Mouse (Mus musculus): Measurements from ENCODE around the gene Zgpat. TPM values are rescaled to one million over a fixed set of nuclear protein-coding genes. Genes with fewer than 3 reads are reported as not detected.

Zgpat gene
- polyA plus RNA-seq, 1 experiment: 91.9 TPM

DNA sequence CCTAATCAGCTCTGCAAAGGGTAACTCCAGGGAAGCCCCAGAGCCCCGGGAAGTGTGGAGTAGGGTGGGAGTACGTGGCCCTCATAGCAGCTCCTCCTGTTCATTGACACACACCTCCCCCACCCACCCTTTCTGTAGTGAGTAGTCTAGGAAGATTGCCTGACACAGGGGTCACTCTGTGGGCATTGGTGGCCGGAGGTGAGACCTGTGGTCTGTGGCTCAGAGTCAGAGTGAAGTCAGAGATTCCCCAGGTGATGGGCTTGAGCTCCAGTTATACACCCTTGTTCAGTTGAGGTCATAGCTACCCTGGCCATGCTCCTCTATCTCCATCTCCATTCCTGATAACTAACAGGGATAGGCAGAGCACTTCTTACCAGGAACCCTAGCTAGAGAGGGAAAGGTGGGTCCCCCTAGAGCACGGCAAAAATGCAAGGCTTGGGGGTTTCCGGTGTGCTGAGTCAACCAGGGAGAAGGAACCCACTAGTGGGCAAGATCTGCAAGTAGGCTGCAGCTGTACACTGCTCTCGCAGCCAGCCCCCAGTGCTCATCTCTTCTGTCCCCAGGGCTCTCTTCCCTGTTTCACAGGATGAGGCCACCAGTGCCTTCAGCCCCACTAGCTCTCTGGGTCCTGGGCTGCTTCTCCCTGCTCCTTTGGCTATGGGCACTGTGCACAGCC lies 17.0 kb downstream of the Zgpat start:
- Histone ChIP-seq H3K27ac (ENCODE audit: control insufficient read depth, insufficient read depth, low read length) (no peak overlapping the region), H3K4me1 (replicated peaks; ENCODE audit: control insufficient read depth, insufficient read depth, low read length) (peaks cover 16% of the 10 kb centered on the region), H3K4me3 (ENCODE audit: control insufficient read depth, insufficient read depth, low read length) (peak overlapping the region; percentile 50), H3K27me3 (ENCODE audit: control insufficient read depth, insufficient read depth, low read length) (no peaks in the 10 kb centered on the region), H3K36me3 (ENCODE audit: control insufficient read depth, insufficient read depth, low read length) (peaks cover 33% of the 10 kb centered on the region)
- DNase-seq: no peak
- no peak for TF ChIP-seq CTCF (IDR thresholded peaks at IDR 0.05; ENCODE audit: borderline replicate concordance, control insufficient read depth, extremely low read depth, insufficient read depth, low read length, poor library complexity)
- no peak for TF ChIP-seq POLR2A (IDR thresholded peaks at IDR 0.05; ENCODE audit: control insufficient read depth, extremely low read depth, insufficient read depth, low read length, poor library complexity)
- WGBS: 89% methylated on average over 6 of the region's 6 CpGs

DNA sequence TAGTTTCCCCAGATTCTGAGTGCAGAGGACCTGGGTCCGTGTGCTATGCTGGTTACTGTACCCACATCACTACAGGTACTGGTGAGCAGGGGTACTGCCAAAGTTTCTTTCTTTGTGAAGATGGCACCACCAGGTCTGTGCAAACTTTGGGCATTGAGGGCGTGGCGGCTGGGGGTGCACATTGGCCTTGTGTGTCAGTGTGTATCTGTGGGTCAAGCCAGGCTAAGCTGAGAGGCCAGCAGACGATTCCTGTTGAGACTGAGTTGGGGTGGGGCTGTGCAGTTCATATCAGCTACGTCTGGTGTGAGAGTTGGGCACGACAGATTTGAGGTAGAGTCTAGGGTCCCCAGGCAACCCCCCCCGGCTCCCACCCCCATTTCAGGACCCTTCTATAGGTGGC lies 19.7 kb downstream of the Zgpat start:
- Histone ChIP-seq H3K4me3 (ENCODE audit: control insufficient read depth, insufficient read depth, low read length) (no peak overlapping the region), H3K36me3 (ENCODE audit: control insufficient read depth, insufficient read depth, low read length) (peaks cover 23% of the 10 kb centered on the region), H3K27me3 (ENCODE audit: control insufficient read depth, insufficient read depth, low read length) (no peaks in the 10 kb centered on the region), H3K27ac (ENCODE audit: control insufficient read depth, insufficient read depth, low read length) (no peak overlapping the region), H3K4me1 (replicated peaks; ENCODE audit: control insufficient read depth, insufficient read depth, low read length) (peaks cover 10% of the 10 kb centered on the region)
- WGBS: 95% methylated on average over 7 of the region's 7 CpGs
- no peak for DNase-seq
- TF ChIP-seq CTCF (IDR thresholded peaks at IDR 0.05; ENCODE audit: borderline replicate concordance, control insufficient read depth, extremely low read depth, insufficient read depth, low read length, poor library complexity) (no peak), POLR2A (IDR thresholded peaks at IDR 0.05; ENCODE audit: control insufficient read depth, extremely low read depth, insufficient read depth, low read length, poor library complexity) (no peak)

DNA sequence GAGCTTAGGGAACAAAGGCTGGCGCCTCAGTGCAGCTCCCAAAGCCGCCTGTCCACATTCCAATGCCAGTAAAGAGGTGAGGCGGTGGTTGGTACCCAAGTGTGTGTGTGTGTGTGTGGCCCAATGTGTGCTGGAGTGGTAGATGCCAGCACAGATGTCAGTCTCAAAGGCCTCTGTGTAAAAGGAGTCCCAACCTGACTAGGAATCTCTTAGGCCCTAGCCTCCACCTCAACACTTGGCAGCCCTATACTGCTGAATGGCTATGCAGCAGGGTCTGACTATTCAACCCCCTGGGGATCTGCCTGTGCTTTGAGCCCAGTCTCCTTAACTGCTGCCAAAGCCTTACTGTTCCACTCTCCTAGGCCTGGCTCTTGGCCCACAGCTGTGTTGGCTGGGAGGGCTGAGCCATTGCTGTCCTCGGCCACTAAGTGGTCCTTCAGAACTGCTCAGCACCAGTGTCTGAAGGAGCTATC lies 20.2 kb downstream of the Zgpat start:
- no peak for DNase-seq
- H3K4me1 ChIP-seq (replicated peaks; ENCODE audit: control insufficient read depth, insufficient read depth, low read length): peaks cover 10% of the 10 kb centered on the region
- 93% methylated on average over 4 of the region's 4 CpGs for WGBS
- no peaks in the 10 kb centered on the region for H3K27me3 ChIP-seq (ENCODE audit: control insufficient read depth, insufficient read depth, low read length)
- H3K36me3 ChIP-seq (ENCODE audit: control insufficient read depth, insufficient read depth, low read length): peaks cover 18% of the 10 kb centered on the region
- H3K4me3 ChIP-seq (ENCODE audit: control insufficient read depth, insufficient read depth, low read length): no peak overlapping the region
- TF ChIP-seq CTCF (IDR thresholded peaks at IDR 0.05; ENCODE audit: borderline replicate concordance, control insufficient read depth, extremely low read depth, insufficient read depth, low read length, poor library complexity) (no peak), POLR2A (IDR thresholded peaks at IDR 0.05; ENCODE audit: control insufficient read depth, extremely low read depth, insufficient read depth, low read length, poor library complexity) (no peak)
- H3K27ac ChIP-seq (ENCODE audit: control insufficient read depth, insufficient read depth, low read length): no peak overlapping the region

DNA sequence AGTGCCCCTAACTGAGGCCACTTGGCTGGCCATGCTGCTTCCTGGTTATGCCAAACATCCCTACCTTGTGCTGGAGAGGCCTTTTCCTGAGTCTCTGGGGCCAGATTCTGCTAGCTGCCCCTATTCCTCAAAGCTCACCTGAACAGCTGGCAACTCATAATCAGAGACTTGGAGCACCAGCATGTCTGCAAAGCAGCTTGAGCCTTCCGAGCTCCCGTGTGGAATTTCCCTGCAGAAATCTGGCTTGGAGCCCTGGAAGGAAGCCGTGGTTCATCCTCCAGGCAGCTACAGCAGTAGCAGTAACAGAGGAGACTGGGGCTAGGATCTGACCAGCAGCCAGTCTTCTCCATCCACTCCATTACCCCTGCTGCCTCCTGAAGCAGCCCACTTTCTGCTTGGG lies 21.2 kb downstream of the Zgpat start:
- Histone ChIP-seq H3K4me3 (ENCODE audit: control insufficient read depth, insufficient read depth, low read length) (no peak overlapping the region), H3K27me3 (ENCODE audit: control insufficient read depth, insufficient read depth, low read length) (no peaks in the 10 kb centered on the region), H3K4me1 (replicated peaks; ENCODE audit: control insufficient read depth, insufficient read depth, low read length) (peaks cover 5% of the 10 kb centered on the region), H3K36me3 (ENCODE audit: control insufficient read depth, insufficient read depth, low read length) (peaks cover 15% of the 10 kb centered on the region), H3K27ac (ENCODE audit: control insufficient read depth, insufficient read depth, low read length) (no peak overlapping the region)
- WGBS: 93% methylated on average over 3 of the region's 3 CpGs
- TF ChIP-seq CTCF (IDR thresholded peaks at IDR 0.05; ENCODE audit: borderline replicate concordance, control insufficient read depth, extremely low read depth, insufficient read depth, low read length, poor library complexity) (no peak), POLR2A (IDR thresholded peaks at IDR 0.05; ENCODE audit: control insufficient read depth, extremely low read depth, insufficient read depth, low read length, poor library complexity) (no peak)
- DNase-seq: no peak

DNA sequence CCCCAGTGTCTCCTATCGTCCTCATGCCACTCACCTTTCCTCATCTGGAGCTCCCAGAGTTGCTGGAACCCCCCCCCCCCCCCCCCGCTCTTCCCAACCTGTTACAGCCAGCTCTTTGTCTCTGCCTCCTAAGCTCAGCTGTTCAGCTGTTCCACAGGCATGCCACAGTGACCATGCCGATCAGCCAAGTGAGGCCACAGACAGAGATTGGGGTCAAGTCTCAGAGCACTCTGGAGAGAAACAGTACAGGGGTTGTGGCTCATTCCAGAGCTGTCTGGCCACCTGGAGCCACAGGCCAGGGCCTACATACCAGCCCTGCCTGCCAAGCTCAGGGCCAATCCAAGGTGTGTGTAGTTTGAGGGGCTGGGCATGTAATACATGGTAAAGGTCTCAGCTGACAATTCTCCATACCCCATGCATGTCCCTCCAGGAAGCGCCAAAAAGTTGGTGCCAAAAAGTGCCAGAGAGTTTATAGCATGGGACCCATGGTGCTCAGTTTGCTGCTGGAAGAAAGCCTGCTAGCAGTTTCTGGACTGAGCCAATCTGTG lies 22.0 kb downstream of the Zgpat start:
- Histone ChIP-seq H3K27me3 (ENCODE audit: control insufficient read depth, insufficient read depth, low read length) (no peaks in the 10 kb centered on the region), H3K4me3 (ENCODE audit: control insufficient read depth, insufficient read depth, low read length) (no peak overlapping the region), H3K4me1 (replicated peaks; ENCODE audit: control insufficient read depth, insufficient read depth, low read length) (peaks cover under 1% of the 10 kb centered on the region; the same call in 1 of the 2 replicates), H3K36me3 (ENCODE audit: control insufficient read depth, insufficient read depth, low read length) (peaks cover 15% of the 10 kb centered on the region), H3K27ac (ENCODE audit: control insufficient read depth, insufficient read depth, low read length) (no peak overlapping the region)
- WGBS: 93% methylated on average over 4 of the region's 4 CpGs
- TF ChIP-seq POLR2A (IDR thresholded peaks at IDR 0.05; ENCODE audit: control insufficient read depth, extremely low read depth, insufficient read depth, low read length, poor library complexity) (no peak), CTCF (IDR thresholded peaks at IDR 0.05; ENCODE audit: borderline replicate concordance, control insufficient read depth, extremely low read depth, insufficient read depth, low read length, poor library complexity) (no peak)
- no peak for DNase-seq

DNA sequence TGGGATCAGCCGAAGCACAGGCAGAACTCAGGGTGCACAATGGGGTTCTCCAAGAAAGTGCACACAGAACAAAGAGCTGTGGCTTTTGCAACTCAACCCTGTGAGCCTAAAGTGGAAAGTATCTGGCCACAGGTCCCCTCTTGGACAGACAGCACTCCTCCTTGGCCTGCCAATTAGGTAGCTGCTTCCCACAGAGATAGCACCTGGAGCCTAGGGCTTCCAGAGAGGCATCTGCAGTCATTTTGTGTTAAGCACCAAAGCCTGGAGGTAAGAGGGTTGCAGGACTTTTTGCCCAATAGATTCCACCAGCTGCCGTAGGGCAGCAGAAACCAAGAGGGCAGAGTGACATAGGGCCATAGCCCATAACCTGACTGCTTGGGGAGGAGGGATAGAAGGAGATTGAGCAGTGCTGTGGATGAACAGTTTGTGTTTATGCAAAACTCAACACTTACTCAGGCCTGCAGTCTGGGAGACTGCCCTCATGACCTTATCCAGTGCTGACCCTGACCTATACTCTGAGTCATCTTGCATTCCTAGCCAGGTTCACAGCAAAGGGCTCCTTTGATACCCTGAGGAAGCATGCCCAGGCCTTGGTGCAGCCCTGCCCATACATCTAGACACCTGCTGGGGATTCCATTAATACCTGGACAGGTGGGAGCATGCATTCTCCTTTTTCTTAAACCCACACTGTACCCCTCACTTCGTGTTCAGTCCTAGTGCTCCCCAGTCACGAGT lies 25.6 kb downstream of the Zgpat start:
- no peak overlapping the region for H3K4me3 ChIP-seq (ENCODE audit: control insufficient read depth, insufficient read depth, low read length)
- TF ChIP-seq POLR2A (IDR thresholded peaks at IDR 0.05; ENCODE audit: control insufficient read depth, extremely low read depth, insufficient read depth, low read length, poor library complexity) (no peak), CTCF (IDR thresholded peaks at IDR 0.05; ENCODE audit: borderline replicate concordance, control insufficient read depth, extremely low read depth, insufficient read depth, low read length, poor library complexity) (no peak)
- no peak for DNase-seq
- WGBS: 85% methylated on average over 4 of the region's 4 CpGs
- H3K27ac ChIP-seq (ENCODE audit: control insufficient read depth, insufficient read depth, low read length): no peak overlapping the region
- 0 out of 2 replicates have a peak, but pooled peaks cover 3% of the 10 kb centered on the region for H3K36me3 ChIP-seq (ENCODE audit: control insufficient read depth, insufficient read depth, low read length)
- no peaks in the 10 kb centered on the region for H3K27me3 ChIP-seq (ENCODE audit: control insufficient read depth, insufficient read depth, low read length)
- no peaks in the 10 kb centered on the region for H3K4me1 ChIP-seq (replicated peaks; ENCODE audit: control insufficient read depth, insufficient read depth, low read length)
